Mouse (Mus musculus) heart, embryonic 15.5 days (tissue): ENCODE results near the gene Mrgprh. TPM values are rescaled to one million over a fixed set of nuclear protein-coding genes. Genes with fewer than 3 reads are reported as not detected.

ENCODE experiments used
- ATAC-seq: fragments of 200-750 bp; cut with Nextera tagmentation; replicated peaks from 2 replicates; pipeline ENCODE4 v1.8.0; 2017; ENCODE audit warnings: low read depth, moderate TSS enrichment; ENCODE audit not compliant: insufficient number of reproducible peaks, insufficient read depth, low FRiP score
- H3K27ac ChIP-seq: fragments of 300-500 bp; sonication (generic); 2 replicates; pipeline ENCODE4 v1.5.1; 2015; ENCODE audit warnings: mild to moderate bottlenecking, inconsistent platforms
- H3K27me3 ChIP-seq: fragments of 300-500 bp; sonication (generic); 2 replicates; pipeline ENCODE4 v1.6.1; 2015; ENCODE audit warnings: inconsistent platforms
- H3K36me3 ChIP-seq: fragments of 300-500 bp; sonication (generic); 2 replicates; pipeline ENCODE4 v1.6.1; 2015; ENCODE audit warnings: mild to moderate bottlenecking, inconsistent platforms
- H3K4me1 ChIP-seq: fragments of 300-500 bp; sonication (generic); replicated peaks from 2 replicates; pipeline ENCODE4 v1.6.1; 2015; ENCODE audit warnings: inconsistent platforms
- H3K4me2 ChIP-seq: fragments of 300-500 bp; sonication (generic); 2 replicates; pipeline ENCODE4 v1.6.1; 2015; ENCODE audit warnings: inconsistent platforms, mild to moderate bottlenecking, moderate library complexity
- H3K4me3 ChIP-seq: fragments of 300-500 bp; sonication (generic); 2 replicates; pipeline ENCODE4 v1.5.1; 2015; ENCODE audit warnings: mild to moderate bottlenecking, inconsistent platforms
- H3K9ac ChIP-seq: fragments of 300-500 bp; sonication (generic); 2 replicates; pipeline ENCODE4 v1.6.1; 2015; ENCODE audit warnings: mild to moderate bottlenecking, inconsistent platforms
- H3K9me3 ChIP-seq: fragments of 300-500 bp; sonication (generic); replicated peaks from 2 replicates; pipeline ENCODE4 v1.6.1; 2016; ENCODE audit warnings: inconsistent platforms
- WGBS: fragments of 180-500 bp; shearing (Covaris S2); methylation state at CpG from one replicate; pipeline ENCODE4 v1.1.7; 2015; ENCODE audit warnings: mixed read lengths; 5-methylcytosine and 5-hydroxymethylcytosine counted together
- polyA plus RNA-seq: library from polyadenylated mRNA; unstranded; fragments of >200 nt; fragmentation: Nextera tagmentation; extraction: Ambion mirVana; gene quantifications from 2 replicates; pipeline ENCODE4 v1.2.1, GENCODE M21; 2015

The Mrgprh gene
- polyA plus RNA-seq, 1 experiment from 2014 or later = 0.08 TPM

- no peaks in the 10 kb centered on the region for H3K27me3 ChIP-seq
- H3K4me3 ChIP-seq = no peak overlapping the region
- no peak overlapping the region for H3K27ac ChIP-seq
- H3K4me1 ChIP-seq = no peaks in the 10 kb centered on the region
- peaks cover 15% of the 10 kb centered on the region; the same call in 1 of the 2 replicates for H3K36me3 ChIP-seq
- no peaks in the 10 kb centered on the region for H3K9me3 ChIP-seq
- no peak overlapping the region for H3K9ac ChIP-seq
- 63% methylated on average over 11 of the region's 12 CpGs for WGBS
- H3K4me2 ChIP-seq = no peak overlapping the region
- ATAC-seq = no peak
Measured at GRCm38 (mm10) chr17:12903372-12904333, 27.8 kb downstream of the Mrgprh start.

GRCm38 (mm10) chr17:12904349-12904748 is 28.5 kb downstream of the Mrgprh start:
- Histone ChIP-seq H3K27ac (no peak overlapping the region), H3K4me1 (no peaks in the 10 kb centered on the region), H3K4me3 (no peak overlapping the region), H3K9me3 (no peaks in the 10 kb centered on the region), H3K4me2 (no peak overlapping the region), H3K36me3 (peaks cover 12% of the 10 kb centered on the region; the same call in 1 of the 2 replicates), H3K9ac (no peak overlapping the region), H3K27me3 (no peaks in the 10 kb centered on the region)
- ATAC-seq = no peak
- 90% methylated on average over 1 of the region's 1 CpGs for WGBS

GRCm38 (mm10) chr17:12905810-12906209 is 30.0 kb downstream of the Mrgprh start:
- Histone ChIP-seq H3K4me1 (no peaks in the 10 kb centered on the region), H3K4me3 (no peak overlapping the region), H3K27me3 (no peaks in the 10 kb centered on the region), H3K36me3 (peaks cover 12% of the 10 kb centered on the region; the same call in 1 of the 2 replicates), H3K9me3 (no peaks in the 10 kb centered on the region), H3K9ac (no peak overlapping the region), H3K27ac (no peak overlapping the region), H3K4me2 (no peak overlapping the region)
- 81% methylated on average over 4 of the region's 4 CpGs for WGBS
- ATAC-seq = no peak

- Histone ChIP-seq H3K27me3 (no peaks in the 10 kb centered on the region), H3K9me3 (no peaks in the 10 kb centered on the region), H3K4me1 (no peaks in the 10 kb centered on the region), H3K36me3 (peaks cover 16% of the 10 kb centered on the region; the same call in 1 of the 2 replicates), H3K9ac (no peak overlapping the region), H3K27ac (no peak overlapping the region), H3K4me2 (no peak overlapping the region), H3K4me3 (no peak overlapping the region)
- 90% methylated on average over 9 of the region's 9 CpGs for WGBS
- ATAC-seq = no peak
Measured at GRCm38 (mm10) chr17:12906436-12906835, 30.6 kb downstream of the Mrgprh start.

GRCm38 (mm10) chr17:12909361-12910280 is 33.8 kb downstream of the Mrgprh start, which contains the start of gene Pnldc1:
Gene Pnldc1, minus strand, starts transcription at chr17:12910230.
- no peaks in the 10 kb centered on the region for H3K27me3 ChIP-seq
- WGBS = 75% methylated on average over 35 of the region's 35 CpGs
- no peak within 1 kb of the TSS for H3K9ac ChIP-seq
- no peak for ATAC-seq
- no peak within 1 kb of the TSS for H3K27ac ChIP-seq
- no peak within 1 kb of the TSS for H3K4me3 ChIP-seq
- no peaks in the 10 kb centered on the region for H3K9me3 ChIP-seq
- H3K4me1 ChIP-seq = peaks cover under 1% of the 10 kb centered on the region
- H3K4me2 ChIP-seq = no peak within 1 kb of the TSS
- H3K36me3 ChIP-seq = peaks cover 32% of the 10 kb centered on the region

- no peaks in the 10 kb centered on the region for H3K9me3 ChIP-seq
- ATAC-seq = no peak
- H3K27me3 ChIP-seq = no peaks in the 10 kb centered on the region
- H3K27ac ChIP-seq = no peak overlapping the region
- H3K4me3 ChIP-seq = no peak overlapping the region
- WGBS = 86% methylated on average over 8 of the region's 8 CpGs
- H3K9ac ChIP-seq = no peak overlapping the region
- peaks cover 32% of the 10 kb centered on the region for H3K36me3 ChIP-seq
- peaks cover 8% of the 10 kb centered on the region for H3K4me1 ChIP-seq
- no peak overlapping the region for H3K4me2 ChIP-seq
Measured at GRCm38 (mm10) chr17:12910391-12910790, 34.6 kb downstream of the Mrgprh start.

- Histone ChIP-seq H3K27ac (peak within 1 kb of the TSS; percentile 93), H3K36me3 (peaks cover 51% of the 10 kb centered on the region), H3K4me2 (peak within 1 kb of the TSS; percentile 84), H3K9ac (peak within 1 kb of the TSS; percentile 98), H3K9me3 (no peaks in the 10 kb centered on the region), H3K27me3 (no peaks in the 10 kb centered on the region), H3K4me1 (peaks cover 14% of the 10 kb centered on the region), H3K4me3 (peak within 1 kb of the TSS; percentile 87)
- no peak for ATAC-seq
- WGBS = under 1% methylated on average over 18 of the region's 18 CpGs
Measured at GRCm38 (mm10) chr17:12915488-12915880, 39.6 kb downstream of the Mrgprh start, which contains the start of gene Tcp1. Gene Tcp1, plus strand, starts transcription at chr17:12915701.

GRCm38 (mm10) chr17:12915881-12916583 is 40.2 kb downstream of the Mrgprh start, which contains the start of gene Mrpl18:
Gene Mrpl18, minus strand, starts transcription at chr17:12916345.
- no peaks in the 10 kb centered on the region for H3K27me3 ChIP-seq

GRCm38 (mm10) chr17:12916588-12917380 is 41.0 kb downstream of the Mrgprh start:
- Histone ChIP-seq H3K27ac (peak overlapping the region; percentile 93), H3K4me1 (peaks cover 14% of the 10 kb centered on the region), H3K9ac (peak overlapping the region; percentile 98), H3K4me2 (peak overlapping the region; percentile 84), H3K4me3 (peak overlapping the region; percentile 87), H3K27me3 (no peaks in the 10 kb centered on the region), H3K36me3 (peaks cover 54% of the 10 kb centered on the region), H3K9me3 (no peaks in the 10 kb centered on the region)
- WGBS = 0% methylated on average over 40 of the region's 40 CpGs
- ATAC-seq = peak; percentile 44

More at GRCm38 (mm10) chr17:12915881-12916583, 40.2 kb downstream of the Mrgprh start, which contains the start of gene Mrpl18:
- peak within 1 kb of the TSS; percentile 98 for H3K9ac ChIP-seq
- no peaks in the 10 kb centered on the region for H3K9me3 ChIP-seq
- H3K4me2 ChIP-seq = peak within 1 kb of the TSS; percentile 84
- H3K4me3 ChIP-seq = peak within 1 kb of the TSS; percentile 87
- peaks cover 52% of the 10 kb centered on the region for H3K36me3 ChIP-seq
- under 1% methylated on average over 56 of the region's 56 CpGs for WGBS
- H3K4me1 ChIP-seq = peaks cover 14% of the 10 kb centered on the region
- peak; percentile 99 for ATAC-seq
- H3K27ac ChIP-seq = peak within 1 kb of the TSS; percentile 93

- H3K4me2 ChIP-seq = no peak overlapping the region
- H3K27ac ChIP-seq = no peak overlapping the region
- H3K9me3 ChIP-seq = no peaks in the 10 kb centered on the region
- H3K4me1 ChIP-seq = peaks cover 6% of the 10 kb centered on the region
- H3K27me3 ChIP-seq = no peaks in the 10 kb centered on the region
- 94% methylated on average over 1 of the region's 1 CpGs for WGBS
- H3K36me3 ChIP-seq = peaks cover 72% of the 10 kb centered on the region
- no peak overlapping the region for H3K4me3 ChIP-seq
- ATAC-seq = no peak
- no peak overlapping the region for H3K9ac ChIP-seq
Measured at GRCm38 (mm10) chr17:12921073-12921472, 45.2 kb downstream of the Mrgprh start.
